Mouse (Mus musculus) neural tube, embryonic 11.5 days (tissue): ENCODE measurements around the gene Ccdc50. TPM values are rescaled to one million over a fixed set of nuclear protein-coding genes. Genes with fewer than 3 reads are reported as not detected.
A peak's percentile ranks its signal among the peaks of the same experiment; 100 is the strongest.

ENCODE experiments used
- ATAC-seq: fragments of 200-750 bp; cut with Nextera tagmentation; 2 replicates; pipeline ENCODE4 v1.8.0; 2017; ENCODE audit warnings: moderate number of reproducible peaks, mild to moderate bottlenecking, moderate TSS enrichment, moderate library complexity; ENCODE audit not compliant: insufficient read depth, low FRiP score, low TSS enrichment
- DNase-seq: peaks from one replicate; pipeline ENCODE4 v3.0.0-alpha.2; 2015; ENCODE audit warnings: low spot score
- H3K27ac ChIP-seq: fragments of 300-500 bp; sonication (generic); 2 replicates; pipeline ENCODE4 v1.5.1; 2014; ENCODE audit warnings: low read depth, mild to moderate bottlenecking, low read length
- H3K27me3 ChIP-seq: fragments of 300-500 bp; sonication (generic); 2 replicates; pipeline ENCODE4 v1.6.1; 2014; ENCODE audit warnings: mild to moderate bottlenecking, low read length, mixed read lengths; ENCODE audit not compliant: control insufficient read depth, insufficient read depth
- H3K36me3 ChIP-seq: fragments of 300-500 bp; sonication (generic); 2 replicates; pipeline ENCODE4 v1.6.1; 2014; ENCODE audit warnings: mild to moderate bottlenecking, low read length, moderate library complexity, mixed read lengths; ENCODE audit not compliant: control insufficient read depth, insufficient read depth
- H3K4me1 ChIP-seq: fragments of 300-500 bp; sonication (generic); 2 replicates; pipeline ENCODE4 v1.6.1; 2014; ENCODE audit warnings: low read length, mixed read lengths; ENCODE audit not compliant: control insufficient read depth, insufficient read depth
- H3K4me2 ChIP-seq: fragments of 300-500 bp; sonication (generic); 2 replicates; pipeline ENCODE4 v1.6.1; 2014; ENCODE audit warnings: low read depth, mild to moderate bottlenecking, moderate library complexity
- H3K4me3 ChIP-seq: fragments of 300-500 bp; sonication (generic); 2 replicates; pipeline ENCODE4 v1.5.1; 2014; ENCODE audit warnings: low read depth, low read length
- H3K9ac ChIP-seq: fragments of 300-500 bp; sonication (generic); 2 replicates; pipeline ENCODE4 v1.6.1; 2014; ENCODE audit warnings: mild to moderate bottlenecking, low read length
- H3K9me3 ChIP-seq: fragments of 300-500 bp; sonication (generic); 2 replicates; pipeline ENCODE4 v1.6.1; 2016; ENCODE audit warnings: low read length; ENCODE audit not compliant: control insufficient read depth
- WGBS: fragments of 180-500 bp; shearing (Covaris S2); extraction: QIAGEN DNeasy Blood & Tissue Kit; methylation state at CpG from one replicate; pipeline ENCODE4 v1.1.7; 2014; 5-methylcytosine and 5-hydroxymethylcytosine counted together
- polyA plus RNA-seq: library from polyadenylated mRNA; unstranded; fragments of >200 nt; fragmentation: Nextera tagmentation; extraction: Ambion mirVana; gene quantifications from 2 replicates; pipeline ENCODE4 v1.2.1, GENCODE M21; 2014

Gene Ccdc50
- polyA plus RNA-seq: 71.2 and 82.8 TPM in 2 replicates

- H3K27me3 ChIP-seq: no peaks in the 10 kb centered on the region
- H3K4me2 ChIP-seq: peak within 1 kb of the TSS; percentile 70
- under 1% methylated on average over 55 of the region's 69 CpGs for WGBS
- peak; percentile 86 for DNase-seq
- peak within 1 kb of the TSS; percentile 91 for H3K4me3 ChIP-seq
- no peaks in the 10 kb centered on the region for H3K36me3 ChIP-seq
- peak; percentile 97 for ATAC-seq
- peaks cover 10% of the 10 kb centered on the region for H3K4me1 ChIP-seq
- peak within 1 kb of the TSS; percentile 96 for H3K27ac ChIP-seq
- H3K9ac ChIP-seq: peak within 1 kb of the TSS; percentile 96
- no peaks in the 10 kb centered on the region for H3K9me3 ChIP-seq
Observed at GRCm38 (mm10) chr16:27388761-27389451, at the start of gene Ccdc50. Gene Ccdc50 (plus strand): TSS chr16:27388869.

DNA sequence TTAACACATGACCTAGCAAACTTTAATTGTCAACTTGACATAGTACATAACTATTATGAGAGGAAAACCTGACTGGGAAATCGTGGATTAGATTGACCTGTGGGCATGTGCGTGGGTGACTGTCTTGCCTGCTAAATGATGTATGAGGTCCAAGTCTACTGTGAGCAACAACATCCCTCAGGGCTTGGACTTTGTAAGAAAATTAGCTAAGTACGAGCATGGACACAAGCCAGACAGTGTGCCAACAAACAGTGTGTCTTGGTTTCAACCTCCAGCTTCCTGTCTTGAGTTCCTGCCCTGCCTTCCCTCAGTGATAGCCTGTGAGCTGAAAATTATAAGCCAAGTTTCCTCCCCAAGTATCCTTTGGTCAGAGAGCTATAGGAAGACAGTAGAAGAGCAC lies 41.1 kb upstream of the Ccdc50 start:
- H3K4me2 ChIP-seq: no peak overlapping the region
- no peak overlapping the region for H3K9ac ChIP-seq
- H3K4me1 ChIP-seq: no peaks in the 10 kb centered on the region
- DNase-seq: no peak
- H3K4me3 ChIP-seq: no peak overlapping the region
- no peak overlapping the region for H3K27ac ChIP-seq
- 86% methylated on average over 3 of the region's 3 CpGs for WGBS
- no peaks in the 10 kb centered on the region for H3K27me3 ChIP-seq
- H3K9me3 ChIP-seq: no peaks in the 10 kb centered on the region
- no peaks in the 10 kb centered on the region for H3K36me3 ChIP-seq
- ATAC-seq: no peak

DNA sequence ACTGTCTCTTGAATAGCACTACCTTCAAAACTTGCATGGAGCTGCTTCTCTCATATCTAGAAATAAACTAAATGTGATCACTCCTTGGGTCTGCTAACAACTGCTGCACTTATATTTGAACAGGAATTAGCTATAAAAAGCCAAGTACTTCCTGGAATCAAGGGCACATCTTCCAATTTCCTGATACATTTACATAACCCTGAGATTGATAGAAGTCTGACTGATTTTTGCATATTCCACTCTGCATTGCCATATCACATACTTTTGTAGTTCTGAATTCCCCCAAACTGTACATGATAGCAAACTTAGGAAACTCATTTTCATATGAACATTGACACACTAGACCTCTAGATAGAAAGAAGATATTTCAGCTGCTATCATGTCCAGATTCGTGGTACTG lies 40.3 kb upstream of the Ccdc50 start:
- H3K9me3 ChIP-seq: no peaks in the 10 kb centered on the region
- no peak overlapping the region for H3K27ac ChIP-seq
- 84% methylated on average over 1 of the region's 1 CpGs for WGBS
- H3K9ac ChIP-seq: no peak overlapping the region
- no peaks in the 10 kb centered on the region for H3K27me3 ChIP-seq
- no peak overlapping the region for H3K4me2 ChIP-seq
- ATAC-seq (no peak), DNase-seq (no peak)
- no peaks in the 10 kb centered on the region for H3K4me1 ChIP-seq
- H3K4me3 ChIP-seq: no peak overlapping the region
- no peaks in the 10 kb centered on the region for H3K36me3 ChIP-seq

GRCm38 (mm10) chr16:27349235-27349634 lies 39.4 kb upstream of the Ccdc50 start:
- no peak for ATAC-seq
- no peaks in the 10 kb centered on the region for H3K27me3 ChIP-seq
- H3K4me2 ChIP-seq: no peak overlapping the region
- no peak overlapping the region for H3K4me3 ChIP-seq
- H3K27ac ChIP-seq: no peak overlapping the region
- no peak for DNase-seq
- no peaks in the 10 kb centered on the region for H3K9me3 ChIP-seq
- H3K4me1 ChIP-seq: no peaks in the 10 kb centered on the region
- no peaks in the 10 kb centered on the region for H3K36me3 ChIP-seq
- WGBS: 94% methylated on average over 2 of the region's 2 CpGs
- no peak overlapping the region for H3K9ac ChIP-seq

- 89% methylated on average over 7 of the region's 7 CpGs for WGBS
- no peak for DNase-seq
- Histone ChIP-seq H3K27ac (no peak overlapping the region), H3K4me3 (no peak overlapping the region), H3K27me3 (no peaks in the 10 kb centered on the region), H3K9me3 (no peaks in the 10 kb centered on the region), H3K36me3 (no peaks in the 10 kb centered on the region), H3K4me1 (no peaks in the 10 kb centered on the region), H3K9ac (no peak overlapping the region), H3K4me2 (no peak overlapping the region)
- ATAC-seq: no peak
Observed at GRCm38 (mm10) chr16:27349878-27350532, 38.7 kb upstream of the Ccdc50 start.

- WGBS: 88% methylated on average over 2 of the region's 2 CpGs
- H3K4me1 ChIP-seq: no peaks in the 10 kb centered on the region
- H3K27ac ChIP-seq: no peak overlapping the region
- H3K36me3 ChIP-seq: no peaks in the 10 kb centered on the region
- no peak overlapping the region for H3K4me2 ChIP-seq
- no peak overlapping the region for H3K9ac ChIP-seq
- H3K27me3 ChIP-seq: no peaks in the 10 kb centered on the region
- H3K4me3 ChIP-seq: no peak overlapping the region
- H3K9me3 ChIP-seq: no peaks in the 10 kb centered on the region
- ATAC-seq (no peak), DNase-seq (no peak)
Observed at GRCm38 (mm10) chr16:27354464-27354863, 34.2 kb upstream of the Ccdc50 start.

DNA sequence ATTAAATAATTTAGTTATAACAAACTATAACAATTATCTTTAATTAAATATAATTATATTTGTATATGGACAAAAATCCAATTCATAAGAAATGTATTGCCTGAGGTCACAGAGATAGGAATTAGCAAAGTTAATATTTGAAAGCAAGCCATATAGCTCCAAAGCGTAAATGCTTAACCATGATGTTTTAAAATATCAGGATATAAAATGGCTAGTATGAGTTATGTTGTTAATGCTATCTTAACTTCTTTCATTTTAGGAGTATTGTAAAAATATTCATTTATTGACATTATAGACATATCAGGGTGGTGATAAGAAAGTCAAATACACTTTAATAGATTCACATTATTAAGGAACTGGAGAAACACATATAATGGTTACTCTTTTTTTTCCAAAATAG lies 28.6 kb upstream of the Ccdc50 start:
- no peak overlapping the region for H3K4me2 ChIP-seq
- WGBS: 94% methylated on average over 1 of the region's 1 CpGs
- DNase-seq: no peak
- no peaks in the 10 kb centered on the region for H3K9me3 ChIP-seq
- no peak overlapping the region for H3K9ac ChIP-seq
- no peak overlapping the region for H3K4me3 ChIP-seq
- no peaks in the 10 kb centered on the region for H3K4me1 ChIP-seq
- no peak for ATAC-seq
- no peaks in the 10 kb centered on the region for H3K27me3 ChIP-seq
- H3K36me3 ChIP-seq: no peaks in the 10 kb centered on the region
- no peak overlapping the region for H3K27ac ChIP-seq

DNA sequence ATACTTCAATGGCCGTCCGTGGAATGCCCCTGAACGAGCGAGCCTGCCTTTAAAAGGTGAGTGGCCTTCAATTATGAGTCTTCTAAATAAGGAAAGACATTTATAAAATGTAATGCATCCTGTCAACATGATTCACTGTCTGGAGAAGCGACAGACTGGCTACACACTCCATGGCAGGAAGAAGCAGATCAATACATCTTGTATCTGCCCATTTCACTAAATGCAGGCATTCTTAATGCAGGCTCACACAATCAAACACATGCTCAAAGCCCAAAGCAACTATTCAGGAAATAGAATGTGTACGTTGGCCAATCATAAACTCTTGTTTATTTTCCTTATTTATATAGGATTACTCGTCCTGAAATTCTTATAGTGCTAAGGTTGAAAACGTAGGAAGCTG lies 18.5 kb upstream of the Ccdc50 start, which contains the start of gene Uts2b:
Gene Uts2b (minus strand): TSS at position 49 of the 400 bp plus-strand sequence.
- Histone ChIP-seq H3K27ac (no peak within 1 kb of the TSS), H3K9me3 (no peaks in the 10 kb centered on the region), H3K4me3 (no peak within 1 kb of the TSS), H3K4me1 (no peaks in the 10 kb centered on the region), H3K4me2 (no peak within 1 kb of the TSS), H3K9ac (no peak within 1 kb of the TSS), H3K36me3 (no peaks in the 10 kb centered on the region), H3K27me3 (no peaks in the 10 kb centered on the region)
- ATAC-seq (no peak), DNase-seq (no peak)
- 81% methylated on average over 8 of the region's 8 CpGs for WGBS

GRCm38 (mm10) chr16:27370700-27371099 lies 18.0 kb upstream of the Ccdc50 start:
- H3K4me3 ChIP-seq: no peak overlapping the region
- DNase-seq (no peak), ATAC-seq (no peak)
- no peaks in the 10 kb centered on the region for H3K27me3 ChIP-seq
- H3K27ac ChIP-seq: no peak overlapping the region
- H3K9me3 ChIP-seq: no peaks in the 10 kb centered on the region
- H3K9ac ChIP-seq: no peak overlapping the region
- H3K4me1 ChIP-seq: no peaks in the 10 kb centered on the region
- H3K4me2 ChIP-seq: no peak overlapping the region
- H3K36me3 ChIP-seq: no peaks in the 10 kb centered on the region
- WGBS: 74% methylated on average over 2 of the region's 2 CpGs
